Mouse (Mus musculus) large intestine, adult 2 months (tissue): Measurements from ENCODE around the gene Ksr2. TPM values are rescaled to one million over a fixed set of nuclear protein-coding genes. Genes with fewer than 3 reads are reported as not detected.

Experiments used
- DNase-seq: peaks from one replicate; pipeline ENCODE4 v3.0.0-alpha.2; 2012; ENCODE audit warnings: low read depth, low spot score
- WGBS: fragments of 180-500 bp; shearing (Covaris S2); methylation state at CpG from one replicate; pipeline ENCODE4 v1.1.7; 2018; 5-methylcytosine and 5-hydroxymethylcytosine counted together
- polyA plus RNA-seq: library from polyadenylated mRNA; depleted of rRNA; stranded (reverse); fragments of >200 nt; gene quantifications from 2 replicates; pipeline ENCODE4 v1.2.3, GENCODE M21; 2012

The Ksr2 gene
- polyA plus RNA-seq, 1 experiment = 0.05 TPM

DNA sequence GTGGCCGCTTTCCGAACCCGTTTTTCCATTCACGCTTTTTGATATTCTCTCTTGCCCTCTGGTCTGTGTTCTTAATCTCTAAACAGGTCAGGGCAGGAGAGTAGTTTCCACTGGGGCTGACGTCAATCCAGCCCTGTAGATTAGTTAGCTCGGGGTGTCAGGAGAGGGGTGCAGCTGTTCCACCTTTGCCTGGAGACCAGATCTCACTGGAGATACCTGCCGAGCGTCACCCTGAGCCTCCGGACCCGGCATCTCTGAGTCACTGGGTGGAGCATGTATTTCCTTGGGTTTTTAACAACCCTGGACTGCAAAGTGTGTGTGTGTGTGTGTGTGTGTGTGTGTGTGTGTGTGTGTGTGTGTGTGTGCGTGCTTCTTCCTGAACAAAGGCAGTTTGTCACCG, 53.3 kb downstream of the Ksr2 start:
- DNase-seq = no peak
- WGBS = 37% methylated on average over 12 of the region's 12 CpGs

DNA sequence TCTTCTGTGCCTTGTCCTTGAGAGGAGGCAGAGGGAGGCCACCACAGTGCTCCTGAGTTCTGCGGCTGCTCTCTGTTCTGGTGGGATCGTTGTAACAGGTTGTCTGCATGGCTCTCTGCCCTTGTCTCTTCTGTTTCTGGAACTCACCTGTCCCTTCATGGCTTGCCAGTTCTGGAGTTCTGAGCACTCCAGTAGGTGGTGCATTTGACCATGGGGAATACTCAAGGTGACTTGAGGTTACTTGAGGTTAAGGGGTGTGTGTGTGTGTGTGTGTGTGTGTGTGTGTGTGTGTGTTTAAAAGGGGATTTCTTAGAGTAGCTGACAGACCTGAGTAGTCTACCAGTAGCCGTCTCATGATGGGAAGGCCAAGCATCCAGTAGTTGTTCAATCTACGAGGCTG, 55.2 kb downstream of the Ksr2 start:
- WGBS = 74% methylated on average over 4 of the region's 4 CpGs
- no peak for DNase-seq

DNA sequence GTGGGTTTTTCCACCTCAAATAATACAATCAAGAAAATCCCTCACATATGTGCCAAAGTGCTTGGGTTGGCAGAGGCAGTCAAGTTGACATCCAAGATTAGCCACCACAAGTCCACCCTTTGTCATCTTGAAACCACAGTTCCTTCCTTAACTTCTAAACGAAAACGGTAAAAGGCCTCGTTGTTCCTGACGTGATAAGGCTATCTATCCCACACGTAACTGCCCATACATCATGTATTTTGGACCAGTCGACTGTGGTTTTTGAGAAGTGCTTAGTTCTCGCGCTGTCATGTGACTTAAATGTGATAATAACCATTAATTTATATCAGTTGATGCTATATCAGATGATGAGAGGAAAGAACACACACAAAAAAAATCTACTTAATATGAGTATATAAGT, 55.8 kb downstream of the Ksr2 start:
- DNase-seq = no peak
- WGBS = 85% methylated on average over 8 of the region's 8 CpGs

DNA sequence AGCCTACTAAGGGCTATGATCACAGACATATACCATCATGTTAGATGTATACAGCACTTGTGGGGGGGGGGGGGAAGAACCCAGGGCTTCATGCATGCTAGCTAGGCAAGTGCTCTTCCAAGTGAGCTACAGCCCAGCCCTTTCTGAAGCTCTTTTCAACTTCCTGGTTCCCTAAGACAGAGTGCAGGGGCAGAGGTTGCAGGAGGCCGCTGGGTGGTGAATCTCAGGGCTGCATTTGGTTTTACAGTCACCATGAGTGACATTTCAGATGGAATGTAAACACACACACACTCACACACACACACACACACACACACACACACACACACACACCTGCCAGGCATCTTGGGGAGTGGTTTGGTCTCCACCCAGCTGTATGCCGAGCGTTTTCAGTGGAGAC, 67.4 kb downstream of the Ksr2 start:
- WGBS = 26% methylated on average over 3 of the region's 3 CpGs
- DNase-seq = no peak

DNA sequence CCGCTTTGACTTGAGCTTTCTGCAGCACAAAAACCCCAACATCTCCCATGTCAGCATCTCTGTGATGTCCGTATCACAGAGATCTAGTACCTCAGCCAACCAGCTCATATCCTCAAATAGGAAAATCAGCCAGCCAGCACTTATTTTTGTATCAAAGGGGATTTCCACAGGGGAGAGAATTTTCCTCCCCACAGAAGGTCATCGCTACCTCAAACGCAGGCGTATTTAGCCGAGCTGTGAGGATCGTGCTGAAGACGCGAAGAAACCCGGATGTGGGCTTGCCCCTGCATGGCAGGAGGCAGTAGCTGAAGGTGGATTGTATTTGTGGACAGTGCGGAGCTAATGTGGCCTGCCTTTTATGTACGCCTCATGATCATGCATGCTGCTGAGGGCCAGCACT, 67.8 kb downstream of the Ksr2 start:
- no peak for DNase-seq
- 63% methylated on average over 12 of the region's 12 CpGs for WGBS

DNA sequence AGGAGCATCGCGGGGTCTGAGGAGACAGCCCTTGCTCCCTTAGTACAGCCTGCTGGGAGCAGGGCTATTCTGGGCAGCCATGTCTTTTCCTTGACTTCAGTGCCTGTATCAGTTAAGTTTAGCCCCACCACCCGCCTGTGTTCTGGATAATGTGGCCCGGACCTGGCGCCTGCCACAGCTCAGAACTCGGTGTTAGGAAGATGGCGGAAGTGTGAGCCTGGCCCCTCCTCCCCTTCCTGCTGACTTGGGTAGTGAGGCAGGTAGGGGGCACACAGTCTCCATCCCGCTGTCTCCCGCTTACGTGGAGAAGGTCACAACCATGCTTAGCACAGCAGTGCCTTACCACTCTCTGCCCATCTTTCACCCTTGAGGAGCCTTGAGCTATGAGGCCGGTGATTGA, 68.2 kb downstream of the Ksr2 start:
- WGBS = 85% methylated on average over 11 of the region's 11 CpGs
- DNase-seq = no peak

DNA sequence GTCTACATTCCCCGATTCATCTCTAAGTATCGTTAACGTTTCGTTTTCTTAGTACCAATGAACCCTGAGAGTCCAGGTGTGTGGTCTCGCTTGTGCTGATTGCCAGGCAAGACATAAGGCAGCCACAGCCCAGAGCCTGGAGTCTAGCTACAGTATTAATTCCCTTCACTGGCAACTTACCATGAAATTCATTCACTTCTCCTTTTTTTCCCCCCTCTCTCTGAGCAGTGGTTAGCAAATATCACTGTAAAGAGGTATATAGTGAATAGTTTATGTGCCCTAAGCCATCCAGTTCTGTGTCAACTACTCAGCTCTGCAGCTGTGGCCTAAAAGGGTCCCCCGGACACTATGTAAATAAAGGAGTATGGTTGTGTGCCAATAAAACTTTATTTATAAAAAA, 71.6 kb downstream of the Ksr2 start:
- no peak for DNase-seq
- 37% methylated on average over 6 of the region's 6 CpGs for WGBS

DNA sequence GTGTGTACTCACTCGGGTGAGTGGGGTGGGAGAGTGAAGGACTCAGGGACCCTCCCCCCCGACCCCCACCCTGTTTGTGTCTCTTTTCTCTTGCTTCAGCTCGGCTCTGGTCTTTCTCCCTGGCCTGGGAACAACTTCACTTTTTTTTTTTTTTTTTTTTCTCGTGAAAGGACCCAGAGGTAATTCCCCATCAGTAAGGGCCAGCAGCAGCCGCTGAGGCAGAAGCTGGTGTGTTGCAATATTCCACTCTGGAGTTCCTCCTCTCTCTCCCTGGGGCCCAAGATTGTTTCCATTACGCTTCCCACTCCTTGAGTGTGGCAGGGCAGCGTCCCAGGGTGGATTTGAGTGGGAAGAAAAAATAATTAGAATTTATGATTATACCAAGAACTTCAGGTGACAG, 72.3 kb downstream of the Ksr2 start:
- DNase-seq = no peak
- WGBS = 47% methylated on average over 7 of the region's 7 CpGs

DNA sequence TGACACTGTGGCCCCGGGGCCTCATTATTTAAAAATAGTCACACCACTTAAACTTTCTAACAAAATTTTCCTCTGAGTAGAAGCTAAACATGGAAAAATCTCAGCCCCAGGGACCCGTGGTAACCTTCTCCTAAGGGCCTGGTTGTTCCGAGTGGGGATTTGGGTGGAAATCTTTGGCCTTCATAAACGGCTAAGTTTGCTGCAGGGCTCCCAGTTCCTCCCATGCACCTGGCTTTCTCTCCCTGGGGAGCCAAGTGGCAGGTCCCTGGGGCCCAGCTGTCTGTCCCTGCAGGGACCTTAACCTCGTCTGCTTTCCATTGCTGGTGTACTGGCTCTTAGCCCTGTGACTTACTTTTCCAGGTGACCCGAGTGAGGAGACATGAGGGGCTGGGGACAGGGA, 74.4 kb downstream of the Ksr2 start:
- DNase-seq = no peak
- 84% methylated on average over 6 of the region's 6 CpGs for WGBS

DNA sequence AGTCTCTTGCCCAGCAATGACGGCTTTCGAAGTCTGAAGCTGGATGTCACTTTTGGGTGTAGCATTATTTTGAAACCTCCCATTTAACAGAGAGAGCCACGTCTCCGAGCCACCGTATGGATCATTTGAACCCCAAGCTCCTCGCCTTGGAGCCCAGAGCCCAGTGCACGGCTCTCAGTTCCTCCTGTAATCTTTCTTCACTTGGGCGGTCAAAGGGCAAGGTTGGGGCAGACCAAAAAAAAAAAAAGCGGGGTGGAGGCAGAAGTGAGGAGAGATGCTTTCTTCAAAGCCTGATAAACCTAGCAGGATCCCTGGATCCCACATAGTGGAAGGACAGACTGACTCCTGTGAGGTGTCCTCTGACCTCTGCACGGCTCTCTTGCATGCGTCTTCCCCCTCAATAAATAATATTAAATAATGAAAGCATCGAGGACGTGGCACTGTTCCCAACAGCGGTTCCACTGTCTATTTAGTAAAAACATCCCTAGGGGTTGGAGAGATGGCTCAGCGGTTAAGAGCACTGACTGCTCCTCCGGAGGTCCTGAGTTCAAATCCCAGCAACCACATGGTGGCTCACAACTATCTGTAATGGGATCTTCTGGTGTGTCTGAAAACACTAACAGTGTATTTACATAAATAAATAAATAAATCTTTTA, 75.0 kb downstream of the Ksr2 start:
- WGBS = 80% methylated on average over 16 of the region's 16 CpGs
- no peak for DNase-seq

DNA sequence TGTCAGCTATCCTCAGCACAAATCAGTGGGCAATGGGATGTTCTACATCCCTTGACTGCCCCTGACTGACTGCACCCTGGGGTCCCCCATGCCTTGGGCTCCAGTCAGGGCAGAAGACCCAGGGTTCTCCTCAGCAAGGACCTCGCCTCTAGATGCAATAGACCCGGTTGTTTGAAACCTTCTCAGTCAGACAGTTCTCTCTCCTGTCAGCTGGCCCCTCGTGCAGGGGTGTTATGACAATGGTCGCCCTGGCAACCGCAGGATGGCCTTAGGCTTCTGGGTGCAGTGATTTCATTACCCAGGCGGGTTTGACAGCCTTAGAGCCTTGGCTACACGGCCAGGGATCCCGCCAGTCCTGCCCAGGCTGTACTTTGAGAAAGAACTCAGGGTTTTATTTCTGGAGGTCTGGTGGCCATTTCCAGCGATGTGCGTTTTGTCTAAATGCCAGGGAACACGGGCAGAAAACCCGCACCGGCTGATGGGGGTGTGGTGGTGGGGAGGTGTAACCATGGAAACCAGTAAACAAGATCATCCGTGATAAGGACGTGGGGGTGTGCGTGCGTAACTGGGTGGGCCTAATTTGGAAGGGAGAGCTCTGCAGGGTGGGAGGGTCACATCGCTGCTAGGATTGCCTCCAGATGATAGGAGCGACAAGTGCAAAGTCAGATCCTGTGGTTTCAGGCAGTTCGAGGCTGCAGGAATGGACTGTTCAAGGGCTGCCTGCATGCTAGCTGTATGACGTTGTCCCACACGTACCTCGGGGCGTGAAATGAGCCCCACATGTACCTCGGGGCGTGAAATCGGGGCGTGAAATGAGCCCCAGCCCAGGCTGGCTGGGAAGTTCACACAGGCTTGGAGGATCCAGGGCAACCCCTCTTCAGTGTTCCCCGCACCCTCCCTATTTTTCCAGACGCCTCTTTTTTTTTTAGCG, 79.4 kb downstream of the Ksr2 start:
- WGBS = 22% methylated on average over 31 of the region's 31 CpGs

DNA sequence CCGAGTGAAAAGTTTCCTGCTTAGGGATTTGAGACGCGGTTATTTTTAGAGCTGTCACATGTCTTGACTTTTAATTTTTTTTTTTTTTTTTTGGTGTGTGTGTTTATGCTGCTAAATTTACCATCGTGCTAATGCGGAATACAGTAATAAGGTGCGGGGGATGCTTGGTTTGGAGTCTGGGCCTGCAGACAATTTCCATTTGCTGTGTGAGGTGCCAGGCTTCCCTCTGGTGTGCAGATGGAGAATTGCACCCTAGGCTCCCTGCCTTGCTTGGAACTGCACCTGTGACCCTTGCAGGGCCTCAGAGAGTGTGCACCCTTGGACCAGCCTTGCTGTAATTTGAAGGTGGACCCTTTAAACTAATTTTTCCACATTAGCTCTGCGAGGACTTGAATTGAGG, 80.1 kb downstream of the Ksr2 start:
- DNase-seq = no peak
- 21% methylated on average over 7 of the region's 7 CpGs for WGBS

More for the DNA sequence above, 79.4 kb downstream of the Ksr2 start:
- DNase-seq = no peak

DNA sequence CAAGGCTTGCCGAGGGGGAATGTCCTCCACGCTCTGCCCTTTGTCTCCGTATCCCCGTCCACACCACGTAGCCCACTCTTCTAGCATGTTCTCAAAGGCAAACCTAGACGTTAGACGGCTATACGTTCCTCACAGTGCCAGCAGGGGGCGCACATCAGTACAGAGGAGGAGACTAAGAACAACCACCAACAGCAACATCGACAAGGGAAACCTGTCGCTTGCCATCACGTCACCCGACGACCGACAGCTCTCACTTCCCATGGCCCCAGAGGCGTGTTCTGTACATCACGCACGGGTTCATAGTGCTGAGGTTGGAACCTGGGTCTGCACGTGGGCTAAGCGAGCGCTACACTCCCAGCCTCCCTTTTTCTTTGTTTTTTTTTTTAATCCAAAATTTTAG, 83.3 kb downstream of the Ksr2 start:
- DNase-seq = no peak
- 61% methylated on average over 21 of the region's 21 CpGs for WGBS

DNA sequence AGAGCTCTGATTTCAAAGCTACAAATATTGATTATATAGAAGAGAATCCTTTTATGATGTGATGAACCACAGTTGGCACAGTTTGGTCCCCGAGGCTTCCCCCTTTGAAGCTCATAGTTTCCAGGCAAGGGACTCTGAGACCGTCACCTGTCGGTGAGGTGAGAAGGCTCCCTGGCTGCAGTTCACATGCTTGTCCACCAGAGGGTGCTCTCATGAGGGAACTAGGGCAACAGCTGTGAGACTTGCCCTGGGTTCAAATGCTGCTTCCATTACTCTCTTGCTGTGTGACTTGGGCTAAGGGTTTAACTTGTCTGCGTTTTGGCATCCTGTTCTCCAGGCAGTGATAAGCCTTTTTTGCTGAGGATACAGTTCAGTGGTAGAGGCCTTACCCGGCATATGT, 88.8 kb downstream of the Ksr2 start:
- 85% methylated on average over 5 of the region's 5 CpGs for WGBS

DNA sequence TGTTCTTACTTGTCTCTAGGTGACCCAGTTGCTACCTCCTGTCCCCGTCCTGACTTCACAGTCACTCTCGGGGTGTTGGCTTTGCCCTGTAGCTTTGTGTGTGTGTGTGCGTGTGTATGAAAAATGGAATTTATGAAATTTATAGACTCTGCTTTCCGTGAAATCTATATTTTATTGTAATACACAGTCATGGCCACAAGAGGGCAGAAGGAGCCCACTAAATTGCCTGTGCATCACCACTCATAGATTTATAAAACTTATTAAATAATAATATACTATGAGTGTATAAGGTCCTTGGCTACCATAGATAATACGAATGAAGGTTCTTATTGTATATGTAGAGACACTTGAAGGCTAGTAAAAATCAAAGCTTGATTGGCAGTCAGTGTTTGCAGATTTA, 90.6 kb downstream of the Ksr2 start:
- no peak for DNase-seq

More for the DNA sequence above, 88.8 kb downstream of the Ksr2 start:
- no peak for DNase-seq

DNA sequence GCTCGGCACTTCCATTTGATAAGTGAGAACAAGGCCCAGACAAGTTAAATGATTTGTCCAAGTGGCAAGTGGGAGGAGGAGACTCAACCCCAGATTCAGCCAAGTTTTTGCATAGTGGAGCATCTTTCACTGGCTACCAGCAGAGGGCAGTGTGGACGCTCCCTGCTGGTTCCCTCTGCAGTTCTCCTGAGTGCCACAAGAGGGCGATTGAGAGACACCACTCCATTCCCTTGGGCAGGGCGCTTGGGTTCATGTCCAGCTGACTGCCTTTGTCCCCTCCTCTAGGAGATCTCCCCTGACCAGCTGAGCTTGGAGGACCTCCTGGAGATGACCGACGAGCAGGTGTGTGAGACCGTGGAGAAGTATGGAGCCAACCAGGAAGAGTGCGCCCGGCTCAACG, 91.4 kb downstream of the Ksr2 start:
- 56% methylated on average over 10 of the region's 10 CpGs for WGBS
- DNase-seq = peak; percentile 37

More for the DNA sequence above, 90.6 kb downstream of the Ksr2 start:
- 86% methylated on average over 5 of the region's 5 CpGs for WGBS

DNA sequence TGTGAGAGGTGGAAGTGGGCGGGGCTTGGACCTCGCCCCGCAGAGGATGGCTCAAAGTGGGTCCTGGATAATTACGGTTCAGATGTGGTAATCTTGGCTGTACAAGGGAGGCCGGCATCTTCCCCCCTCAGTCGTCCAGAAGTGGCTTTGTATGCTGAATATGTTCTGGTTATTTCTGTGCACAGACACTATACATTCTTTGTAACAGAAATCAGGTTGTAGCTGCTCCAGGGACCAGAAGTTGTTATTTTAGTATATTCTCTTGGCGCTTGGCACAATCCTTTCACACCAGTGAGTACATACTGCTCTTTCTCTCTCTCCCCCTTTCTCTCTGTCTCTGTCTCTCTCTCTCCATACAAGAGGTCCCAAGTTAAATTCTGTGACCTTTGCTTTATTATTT, 92.0 kb downstream of the Ksr2 start:
- 31% methylated on average over 7 of the region's 7 CpGs for WGBS
- no peak for DNase-seq

DNA sequence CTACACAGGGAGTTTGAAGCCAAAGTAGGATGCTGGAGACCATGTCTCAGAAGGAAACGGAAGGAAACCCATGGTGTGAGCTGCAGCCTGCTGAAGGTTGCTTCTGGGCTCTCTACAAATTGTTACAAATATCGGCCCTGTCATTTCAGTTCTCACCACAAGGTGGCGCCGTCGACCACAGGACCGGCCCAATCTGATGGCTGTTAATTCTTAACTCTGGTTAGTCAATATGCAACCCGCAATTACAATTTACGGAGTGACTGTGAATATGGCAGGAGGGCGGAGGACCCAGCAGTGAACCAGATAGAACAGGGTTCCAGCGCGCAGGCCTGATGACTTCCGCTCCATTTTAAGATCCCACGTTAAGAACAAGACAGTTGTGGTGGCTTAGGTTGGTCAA, 92.6 kb downstream of the Ksr2 start:
- peak; percentile 50 for DNase-seq
- 16% methylated on average over 13 of the region's 13 CpGs for WGBS

DNA sequence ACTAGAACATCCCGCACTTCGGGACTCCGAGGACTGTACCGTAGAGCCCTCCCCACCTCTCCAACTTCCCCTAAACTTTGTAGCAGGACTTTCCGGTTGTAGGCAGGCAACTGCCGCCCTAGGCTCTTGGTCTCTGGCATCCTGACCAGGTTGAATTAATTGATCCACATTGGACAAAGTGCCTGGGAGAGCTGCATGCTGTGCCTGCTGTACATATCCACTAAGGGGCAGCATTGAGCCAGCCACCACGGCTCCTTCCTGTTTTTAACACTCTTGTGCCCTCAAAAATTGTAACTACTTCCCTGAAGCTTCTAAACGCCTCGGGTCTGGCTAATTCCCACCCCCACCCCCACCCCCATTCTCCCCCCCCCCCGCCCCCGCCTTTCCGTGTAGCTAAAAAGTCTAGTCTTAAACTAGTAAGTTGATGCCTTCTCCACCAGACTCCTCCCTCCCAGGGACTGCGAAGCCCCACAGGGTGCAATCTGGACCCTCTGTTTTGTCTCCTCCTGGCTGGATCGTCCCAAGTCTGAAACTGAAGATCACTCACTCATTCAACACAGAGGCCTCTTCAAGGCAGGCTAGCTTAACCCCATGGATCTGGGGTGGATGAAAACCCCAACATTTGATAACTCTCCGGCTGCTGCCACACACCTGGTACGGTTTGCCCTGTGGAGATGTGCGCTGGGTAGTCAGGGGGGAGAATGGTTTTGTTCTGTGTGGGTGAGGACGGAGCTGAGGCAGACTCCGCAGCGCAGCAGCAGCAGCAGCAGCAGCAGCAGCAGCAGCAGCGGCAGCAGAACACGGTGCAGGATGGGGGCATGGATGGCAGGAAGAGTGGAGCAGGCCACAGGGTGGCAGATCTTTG, 95.9 kb downstream of the Ksr2 start:
- 38% methylated on average over 22 of the region's 22 CpGs for WGBS
- DNase-seq = no peak

DNA sequence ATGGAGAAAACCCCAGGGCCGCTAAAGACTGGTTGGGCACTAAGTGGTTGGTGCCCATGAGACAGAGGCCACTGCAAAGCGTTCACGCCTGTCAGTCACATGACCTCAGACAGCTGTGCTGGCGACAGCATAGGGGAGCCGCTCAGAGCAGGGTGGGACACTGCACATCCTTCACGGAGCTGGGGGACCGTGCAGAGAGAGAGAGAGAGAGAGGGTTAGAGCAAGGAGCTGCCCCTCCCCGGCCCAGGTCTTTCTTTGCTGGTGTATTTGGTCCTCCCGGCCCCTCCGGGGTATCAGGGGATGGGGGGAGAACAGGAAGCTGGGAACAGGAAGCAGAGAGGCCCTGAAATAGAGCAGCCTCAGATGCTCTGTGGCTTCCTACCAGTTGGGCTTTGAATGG, 97.1 kb downstream of the Ksr2 start:
- no peak for DNase-seq
- WGBS = 77% methylated on average over 10 of the region's 10 CpGs
